Mouse (Mus musculus): ENCODE data around the gene Robo2. TPM values are rescaled to one million over a fixed set of nuclear protein-coding genes. Genes with fewer than 3 reads are reported as not detected.

Robo2 gene
- polyA plus RNA-seq, 1 experiment from 2014 or later: 56.4 TPM

DNA sequence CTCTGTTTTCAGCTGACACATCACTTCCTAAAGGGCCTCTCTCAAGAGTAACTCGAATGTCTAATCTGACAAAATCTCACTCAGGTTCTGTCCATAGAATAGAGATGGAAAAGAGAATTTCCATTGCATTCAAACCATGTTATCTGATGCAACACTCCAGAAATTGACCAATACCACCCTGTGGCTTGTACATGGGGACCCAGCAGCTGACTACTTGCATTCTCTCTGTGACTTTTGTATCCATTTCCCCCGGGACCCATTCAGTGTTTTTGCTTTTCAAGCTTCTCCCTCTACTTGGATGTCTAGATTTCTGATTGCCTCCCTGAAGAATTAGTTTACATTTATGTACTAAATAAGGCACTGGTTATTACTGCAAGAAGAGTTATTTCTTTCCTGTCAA, 15.9 kb downstream of the Robo2 start:
- H3K4me3 ChIP-seq (ENCODE audit: low read depth, low read length): no peak overlapping the region
- WGBS: 88% methylated on average over 2 of the region's 2 CpGs
- H3K4me2 ChIP-seq: no peak overlapping the region
- ATAC-seq (ENCODE audit: insufficient read depth): no peak
- no peak overlapping the region for H3K9ac ChIP-seq
- no peaks in the 10 kb centered on the region for H3K36me3 ChIP-seq (ENCODE audit: insufficient read depth)
- no peaks in the 10 kb centered on the region for H3K27me3 ChIP-seq (ENCODE audit: insufficient read depth, low read length)
- no peaks in the 10 kb centered on the region for H3K4me1 ChIP-seq (ENCODE audit: insufficient read depth)
- no peaks in the 10 kb centered on the region for H3K9me3 ChIP-seq (ENCODE audit: low read depth, low read length)
- H3K27ac ChIP-seq (ENCODE audit: low read depth): no peak overlapping the region
- DNase-seq: no peak
- TF ChIP-seq CTCF (IDR thresholded peaks at IDR 0.05; ENCODE audit: low read depth): no peak

DNA sequence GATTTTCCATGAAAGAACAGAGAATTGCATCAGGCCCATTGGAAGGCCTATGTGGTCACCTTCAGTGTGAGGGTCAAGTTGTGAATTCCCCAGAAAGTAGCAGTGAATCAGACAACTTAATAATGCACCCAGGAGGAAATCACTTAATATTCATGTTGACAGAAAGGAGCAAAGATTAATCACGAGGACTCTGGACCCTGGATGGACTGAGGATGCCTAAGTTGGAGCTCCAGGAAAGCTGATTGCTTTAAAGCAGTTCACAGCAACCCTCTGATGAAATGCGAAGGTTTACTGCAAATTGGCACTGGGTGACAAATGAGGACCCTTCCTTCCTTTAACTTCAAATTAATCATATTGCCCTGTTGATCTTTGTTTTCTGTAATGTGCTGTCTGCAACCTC, 32.2 kb downstream of the Robo2 start:
- no peak overlapping the region for H3K27ac ChIP-seq (ENCODE audit: low read depth)
- ATAC-seq (ENCODE audit: insufficient read depth) (no peak), DNase-seq (no peak)
- no peaks in the 10 kb centered on the region for H3K9me3 ChIP-seq (ENCODE audit: low read depth, low read length)
- H3K27me3 ChIP-seq (ENCODE audit: insufficient read depth, low read length): no peaks in the 10 kb centered on the region
- no peak overlapping the region for H3K9ac ChIP-seq
- H3K4me3 ChIP-seq (ENCODE audit: low read depth, low read length): no peak overlapping the region
- no peak overlapping the region for H3K4me2 ChIP-seq
- H3K4me1 ChIP-seq (ENCODE audit: insufficient read depth): no peaks in the 10 kb centered on the region
- WGBS: 42% methylated on average over 2 of the region's 2 CpGs
- TF ChIP-seq CTCF (IDR thresholded peaks at IDR 0.05; ENCODE audit: low read depth): no peak
- no peaks in the 10 kb centered on the region for H3K36me3 ChIP-seq (ENCODE audit: insufficient read depth)

DNA sequence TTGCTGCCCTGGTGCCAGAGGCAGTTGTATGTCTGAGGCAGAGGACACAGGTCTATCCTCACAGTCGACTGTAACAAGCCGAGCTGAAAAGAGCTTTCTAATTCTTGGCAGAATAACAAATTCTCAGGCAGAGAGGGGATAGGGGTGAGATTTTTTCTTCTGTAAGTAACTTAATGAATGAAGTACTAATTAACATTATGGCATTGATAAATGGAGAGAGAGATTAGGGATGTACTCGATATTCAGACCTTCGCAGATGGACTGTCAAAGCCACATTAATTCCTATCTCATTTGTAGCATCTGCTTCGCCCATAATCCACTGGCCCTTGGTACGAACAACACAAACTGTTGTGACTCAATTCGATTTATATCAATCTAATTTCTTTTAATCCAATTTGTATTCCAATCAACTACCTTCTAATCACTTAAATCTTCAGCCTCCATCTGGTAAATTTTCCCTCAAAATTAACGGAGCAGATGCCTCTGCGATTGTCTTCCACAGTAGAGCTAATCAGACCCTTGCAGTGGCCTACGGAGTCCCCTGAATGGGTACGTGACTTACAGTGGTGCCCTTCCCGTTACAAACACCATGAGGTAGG, 36.2 kb downstream of the Robo2 start:
- Histone ChIP-seq H3K4me1 (ENCODE audit: insufficient read depth) (no peaks in the 10 kb centered on the region), H3K4me2 (no peak overlapping the region), H3K27me3 (ENCODE audit: insufficient read depth, low read length) (no peaks in the 10 kb centered on the region), H3K9me3 (ENCODE audit: low read depth, low read length) (no peaks in the 10 kb centered on the region), H3K4me3 (ENCODE audit: low read depth, low read length) (no peak overlapping the region), H3K27ac (ENCODE audit: low read depth) (no peak overlapping the region), H3K9ac (no peak overlapping the region), H3K36me3 (ENCODE audit: insufficient read depth) (no peaks in the 10 kb centered on the region)
- DNase-seq: no peak
- no peak for ATAC-seq (ENCODE audit: insufficient read depth)
- TF ChIP-seq CTCF (IDR thresholded peaks at IDR 0.05; ENCODE audit: low read depth): no peak
- WGBS: 67% methylated on average over 12 of the region's 12 CpGs

DNA sequence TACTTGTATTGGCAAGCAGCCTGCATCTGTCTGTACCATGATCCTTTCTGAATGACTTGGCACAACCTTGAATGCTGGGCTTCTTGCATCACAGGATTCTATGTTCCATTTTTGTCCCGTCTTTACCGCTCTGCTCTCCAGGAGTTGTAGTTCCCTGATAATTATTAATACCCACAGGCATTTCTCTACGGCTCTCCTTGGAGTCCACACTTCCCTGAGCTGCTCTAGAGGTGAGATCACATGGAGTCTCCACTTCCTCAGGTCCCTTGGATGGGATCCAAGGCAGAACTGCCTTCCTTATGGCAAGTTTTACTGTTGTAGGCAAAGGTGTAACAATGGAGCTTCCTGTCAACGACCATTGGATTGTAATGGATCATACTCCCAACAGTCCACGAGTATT, 37.1 kb downstream of the Robo2 start:
- no peak for ATAC-seq (ENCODE audit: insufficient read depth)
- no peak overlapping the region for H3K9ac ChIP-seq
- H3K36me3 ChIP-seq (ENCODE audit: insufficient read depth): no peaks in the 10 kb centered on the region
- WGBS: 72% methylated on average over 5 of the region's 5 CpGs
- H3K4me2 ChIP-seq: no peak overlapping the region
- H3K9me3 ChIP-seq (ENCODE audit: low read depth, low read length): no peaks in the 10 kb centered on the region
- H3K4me1 ChIP-seq (ENCODE audit: insufficient read depth): no peaks in the 10 kb centered on the region
- TF ChIP-seq CTCF (IDR thresholded peaks at IDR 0.05; ENCODE audit: low read depth): no peak
- no peak overlapping the region for H3K27ac ChIP-seq (ENCODE audit: low read depth)
- DNase-seq: no peak
- no peaks in the 10 kb centered on the region for H3K27me3 ChIP-seq (ENCODE audit: insufficient read depth, low read length)
- no peak overlapping the region for H3K4me3 ChIP-seq (ENCODE audit: low read depth, low read length)

DNA sequence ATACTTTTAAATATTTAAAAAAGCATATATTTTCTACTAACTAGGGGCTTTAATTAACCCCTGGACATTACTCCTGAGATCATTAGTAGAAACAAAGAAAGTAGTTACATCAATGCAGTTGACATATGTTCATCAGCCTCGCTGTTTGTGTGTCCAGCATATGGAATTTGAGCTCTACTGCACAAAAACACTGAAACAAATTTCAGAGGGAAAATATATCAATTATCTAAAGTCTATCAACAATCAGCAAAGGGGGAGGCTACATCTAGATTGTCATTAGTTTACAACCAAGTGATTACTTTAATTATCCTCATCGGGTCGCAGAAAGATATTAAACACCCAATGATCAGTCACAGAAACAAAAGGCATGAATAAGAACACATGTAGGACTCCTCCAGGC, 38.2 kb downstream of the Robo2 start:
- Histone ChIP-seq H3K27me3 (ENCODE audit: insufficient read depth, low read length) (no peaks in the 10 kb centered on the region), H3K9ac (no peak overlapping the region), H3K9me3 (ENCODE audit: low read depth, low read length) (no peaks in the 10 kb centered on the region), H3K27ac (ENCODE audit: low read depth) (no peak overlapping the region), H3K4me3 (ENCODE audit: low read depth, low read length) (no peak overlapping the region), H3K36me3 (ENCODE audit: insufficient read depth) (no peaks in the 10 kb centered on the region), H3K4me2 (no peak overlapping the region), H3K4me1 (ENCODE audit: insufficient read depth) (no peaks in the 10 kb centered on the region)
- TF ChIP-seq CTCF (IDR thresholded peaks at IDR 0.05; ENCODE audit: low read depth): no peak
- 87% methylated on average over 3 of the region's 3 CpGs for WGBS
- ATAC-seq (ENCODE audit: insufficient read depth) (no peak), DNase-seq (no peak)

DNA sequence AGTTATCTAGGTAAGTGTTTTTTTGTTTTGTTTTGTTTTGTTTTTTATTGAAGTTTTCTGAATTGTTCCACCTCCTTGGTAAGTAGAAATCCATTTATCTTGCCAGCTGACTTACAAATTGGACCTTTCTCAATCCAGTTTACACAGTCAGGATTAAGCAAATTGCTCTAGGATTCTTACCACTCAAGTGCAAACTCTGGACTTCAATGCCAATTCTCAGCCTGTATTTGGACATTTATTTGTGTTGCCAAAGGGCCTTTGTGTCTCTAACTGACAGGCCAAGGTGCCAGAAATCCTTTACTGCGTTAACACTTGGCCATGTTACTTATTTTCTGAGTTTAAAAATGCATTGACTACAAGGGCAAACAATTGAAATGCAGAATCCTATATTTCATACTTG, 38.7 kb downstream of the Robo2 start:
- Histone ChIP-seq H3K9me3 (ENCODE audit: low read depth, low read length) (no peaks in the 10 kb centered on the region), H3K4me2 (no peak overlapping the region), H3K4me1 (ENCODE audit: insufficient read depth) (no peaks in the 10 kb centered on the region), H3K36me3 (ENCODE audit: insufficient read depth) (no peaks in the 10 kb centered on the region), H3K9ac (no peak overlapping the region), H3K27me3 (ENCODE audit: insufficient read depth, low read length) (no peaks in the 10 kb centered on the region), H3K27ac (ENCODE audit: low read depth) (no peak overlapping the region), H3K4me3 (ENCODE audit: low read depth, low read length) (no peak overlapping the region)
- no peak for TF ChIP-seq CTCF (IDR thresholded peaks at IDR 0.05; ENCODE audit: low read depth)
- WGBS: 76% methylated on average over 1 of the region's 1 CpGs
- ATAC-seq (ENCODE audit: insufficient read depth) (no peak), DNase-seq (no peak)

DNA sequence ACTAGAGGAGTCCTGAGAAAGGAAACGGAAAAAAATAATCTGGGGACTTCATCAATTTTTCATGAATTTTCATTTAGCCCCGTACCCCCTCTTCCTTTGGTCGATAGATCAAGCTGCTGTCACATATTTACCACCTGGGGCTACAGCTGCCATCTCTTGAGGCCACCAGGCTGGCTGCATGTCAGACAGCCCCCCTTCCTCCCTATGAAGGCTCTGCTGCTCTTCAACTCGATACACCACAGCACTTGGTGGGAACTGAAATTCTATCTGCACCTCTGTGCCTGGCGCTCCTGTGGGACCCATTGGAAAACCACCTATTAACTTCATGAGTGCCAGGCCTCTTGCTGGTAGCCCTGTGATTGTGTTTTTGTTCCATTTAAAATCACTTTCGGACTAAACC, 63.2 kb downstream of the Robo2 start:
- Histone ChIP-seq H3K4me3 (ENCODE audit: low read depth, low read length) (no peak overlapping the region), H3K4me2 (no peak overlapping the region), H3K9me3 (ENCODE audit: low read depth, low read length) (no peaks in the 10 kb centered on the region), H3K36me3 (ENCODE audit: insufficient read depth) (no peaks in the 10 kb centered on the region), H3K4me1 (ENCODE audit: insufficient read depth) (no peaks in the 10 kb centered on the region), H3K9ac (no peak overlapping the region), H3K27ac (ENCODE audit: low read depth) (no peak overlapping the region), H3K27me3 (ENCODE audit: insufficient read depth, low read length) (no peaks in the 10 kb centered on the region)
- no peak for TF ChIP-seq CTCF (IDR thresholded peaks at IDR 0.05; ENCODE audit: low read depth)
- WGBS: 62% methylated on average over 6 of the region's 6 CpGs
- no peak for DNase-seq
- ATAC-seq (ENCODE audit: insufficient read depth): no peak

Data from lung, embryonic 14.5 days (tissue).